Mouse (Mus musculus): Measurements from ENCODE around the gene Cep85l. TPM values are rescaled to one million over a fixed set of nuclear protein-coding genes. Genes with fewer than 3 reads are reported as not detected.

Cep85l gene
- polyA plus RNA-seq, 1 experiment, result not detected

DNA sequence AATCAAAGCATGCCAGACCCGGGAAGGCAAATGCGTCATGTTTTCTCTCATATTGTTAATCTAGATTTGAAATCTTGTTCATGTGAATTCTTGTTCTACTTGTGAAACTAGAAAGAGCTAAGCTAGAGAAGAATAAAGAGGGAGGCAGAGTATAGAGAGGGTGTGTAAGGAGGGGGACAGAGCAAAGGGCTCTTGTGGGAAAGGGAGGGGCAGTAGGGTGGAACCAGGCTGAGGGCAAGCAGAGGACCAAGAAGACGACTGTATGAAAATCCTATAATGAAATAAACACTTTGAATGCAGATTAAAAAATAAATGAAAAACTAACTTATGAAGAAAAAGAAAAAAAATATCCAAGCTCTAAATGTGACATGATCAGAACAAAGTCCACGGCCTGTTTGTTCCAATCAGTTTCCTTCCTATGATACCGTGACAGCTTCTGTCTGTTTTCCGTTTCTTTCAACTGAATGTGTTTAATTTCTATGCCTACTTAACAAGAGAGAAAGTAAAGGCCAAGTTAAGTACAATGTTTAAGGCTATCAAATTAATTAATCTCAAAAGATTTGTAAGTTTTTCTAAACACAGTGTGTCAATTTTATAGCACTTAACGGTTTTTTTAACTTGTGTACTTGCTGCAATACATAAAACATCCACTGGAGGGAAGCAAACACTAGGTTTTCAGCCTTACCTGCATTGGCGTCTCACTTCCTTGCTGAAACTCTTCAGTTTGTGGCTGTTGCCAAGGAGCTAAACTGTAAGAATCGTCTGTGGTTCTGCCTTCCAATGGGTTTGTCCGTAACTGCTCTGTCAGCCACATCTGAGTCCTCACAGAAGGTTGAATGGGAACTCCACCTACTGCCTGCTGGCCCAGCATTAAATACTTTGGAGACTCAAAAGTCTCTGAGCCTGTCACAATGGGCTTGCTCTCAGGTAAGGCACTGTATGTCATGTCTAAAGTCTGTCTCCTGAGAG is 31.7 kb downstream of the Cep85l start:
- no peak overlapping the region for H3K27ac ChIP-seq (ENCODE audit: insufficient read depth, low read depth, low read length)
- WGBS, result 53% methylated on average over 10 of the region's 10 CpGs
- TF ChIP-seq POLR2A (IDR thresholded peaks at IDR 0.05; ENCODE audit: insufficient read depth, low read depth, low read length) (no peak), CTCF (IDR thresholded peaks at IDR 0.05; ENCODE audit: insufficient read depth, low read depth, low read length) (no peak)

GRCm38 (mm10) chr10:53346916-53347315 is 32.8 kb downstream of the Cep85l start:
- H3K4me1 ChIP-seq (ENCODE audit: control insufficient read depth, insufficient read depth, low read length), result no peaks in the 10 kb centered on the region
- H3K27ac ChIP-seq (ENCODE audit: insufficient read depth, low read depth, low read length), result no peak overlapping the region
- TF ChIP-seq POLR2A (IDR thresholded peaks at IDR 0.05; ENCODE audit: insufficient read depth, low read depth, low read length) (no peak), CTCF (IDR thresholded peaks at IDR 0.05; ENCODE audit: insufficient read depth, low read depth, low read length) (no peak)
- no peak overlapping the region for H3K4me3 ChIP-seq (ENCODE audit: insufficient read depth, low read depth, low read length)
- WGBS, result 78% methylated on average over 5 of the region's 5 CpGs

More for the DNA sequence above, 31.7 kb downstream of the Cep85l start:
- Histone ChIP-seq H3K4me1 (ENCODE audit: control insufficient read depth, insufficient read depth, low read length) (no peaks in the 10 kb centered on the region), H3K4me3 (ENCODE audit: insufficient read depth, low read depth, low read length) (no peak overlapping the region)

GRCm38 (mm10) chr10:53346506-53346905 is 33.2 kb downstream of the Cep85l start:
- H3K4me3 ChIP-seq (ENCODE audit: insufficient read depth, low read depth, low read length), result no peak overlapping the region
- no peaks in the 10 kb centered on the region for H3K4me1 ChIP-seq (ENCODE audit: control insufficient read depth, insufficient read depth, low read length)
- 58% methylated on average over 3 of the region's 3 CpGs for WGBS
- TF ChIP-seq POLR2A (IDR thresholded peaks at IDR 0.05; ENCODE audit: insufficient read depth, low read depth, low read length) (no peak), CTCF (IDR thresholded peaks at IDR 0.05; ENCODE audit: insufficient read depth, low read depth, low read length) (no peak)
- no peak overlapping the region for H3K27ac ChIP-seq (ENCODE audit: insufficient read depth, low read depth, low read length)

- WGBS, result 91% methylated on average over 4 of the region's 4 CpGs
- no peak overlapping the region for H3K27ac ChIP-seq (ENCODE audit: insufficient read depth, low read depth, low read length)
Measured at GRCm38 (mm10) chr10:53345508-53345907, 34.2 kb downstream of the Cep85l start.

DNA sequence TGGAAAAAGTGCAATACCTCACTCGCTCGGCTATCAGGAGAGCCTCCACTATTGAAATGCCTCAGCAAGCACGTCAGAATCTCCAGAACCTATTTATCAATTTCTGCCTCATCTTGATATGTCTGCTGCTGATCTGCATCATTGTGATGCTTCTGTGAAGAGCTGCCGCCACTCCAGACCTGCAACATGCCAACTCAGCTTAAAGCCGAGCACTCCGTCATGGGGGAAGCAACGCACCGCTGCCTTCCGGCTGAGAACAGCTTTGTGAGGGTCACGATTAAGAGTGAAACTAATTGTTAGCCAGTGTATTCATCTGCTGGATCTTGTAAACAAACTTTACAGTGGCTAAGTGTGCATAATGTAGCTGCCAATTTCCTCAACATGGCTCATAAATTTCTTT is 35.9 kb downstream of the Cep85l start:
- no peak overlapping the region for H3K4me3 ChIP-seq (ENCODE audit: insufficient read depth, low read depth, low read length)
- H3K4me1 ChIP-seq (ENCODE audit: control insufficient read depth, insufficient read depth, low read length), result no peaks in the 10 kb centered on the region
- TF ChIP-seq CTCF (IDR thresholded peaks at IDR 0.05; ENCODE audit: insufficient read depth, low read depth, low read length) (no peak), POLR2A (IDR thresholded peaks at IDR 0.05; ENCODE audit: insufficient read depth, low read depth, low read length) (no peak)
- 57% methylated on average over 10 of the region's 10 CpGs for WGBS
- no peak overlapping the region for H3K27ac ChIP-seq (ENCODE audit: insufficient read depth, low read depth, low read length)

More at GRCm38 (mm10) chr10:53345508-53345907, 34.2 kb downstream of the Cep85l start:
- no peak for TF ChIP-seq CTCF (IDR thresholded peaks at IDR 0.05; ENCODE audit: insufficient read depth, low read depth, low read length)
- no peak for TF ChIP-seq POLR2A (IDR thresholded peaks at IDR 0.05; ENCODE audit: insufficient read depth, low read depth, low read length)
- Histone ChIP-seq H3K4me3 (ENCODE audit: insufficient read depth, low read depth, low read length) (no peak overlapping the region), H3K4me1 (ENCODE audit: control insufficient read depth, insufficient read depth, low read length) (no peaks in the 10 kb centered on the region)

- Histone ChIP-seq H3K4me1 (ENCODE audit: control insufficient read depth, insufficient read depth, low read length) (no peaks in the 10 kb centered on the region), H3K27ac (ENCODE audit: insufficient read depth, low read depth, low read length) (no peak overlapping the region), H3K4me3 (ENCODE audit: insufficient read depth, low read depth, low read length) (no peak overlapping the region)
- 88% methylated on average over 6 of the region's 6 CpGs for WGBS
- TF ChIP-seq CTCF (IDR thresholded peaks at IDR 0.05; ENCODE audit: insufficient read depth, low read depth, low read length), result no peak
- TF ChIP-seq POLR2A (IDR thresholded peaks at IDR 0.05; ENCODE audit: insufficient read depth, low read depth, low read length), result no peak
Measured at GRCm38 (mm10) chr10:53343384-53343783, 36.4 kb downstream of the Cep85l start.

- TF ChIP-seq CTCF (IDR thresholded peaks at IDR 0.05; ENCODE audit: insufficient read depth, low read depth, low read length) (no peak), POLR2A (IDR thresholded peaks at IDR 0.05; ENCODE audit: insufficient read depth, low read depth, low read length) (no peak)
- H3K27ac ChIP-seq (ENCODE audit: insufficient read depth, low read depth, low read length), result no peak overlapping the region
- no peaks in the 10 kb centered on the region for H3K4me1 ChIP-seq (ENCODE audit: control insufficient read depth, insufficient read depth, low read length)
- WGBS, result 93% methylated on average over 9 of the region's 9 CpGs
- H3K4me3 ChIP-seq (ENCODE audit: insufficient read depth, low read depth, low read length), result no peak overlapping the region
Measured at GRCm38 (mm10) chr10:53342166-53342728, 37.5 kb downstream of the Cep85l start.

- no peak overlapping the region for H3K27ac ChIP-seq (ENCODE audit: insufficient read depth, low read depth, low read length)
- no peaks in the 10 kb centered on the region for H3K4me1 ChIP-seq (ENCODE audit: control insufficient read depth, insufficient read depth, low read length)
- no peak overlapping the region for H3K4me3 ChIP-seq (ENCODE audit: insufficient read depth, low read depth, low read length)
- no peak for TF ChIP-seq CTCF (IDR thresholded peaks at IDR 0.05; ENCODE audit: insufficient read depth, low read depth, low read length)
- TF ChIP-seq POLR2A (IDR thresholded peaks at IDR 0.05; ENCODE audit: insufficient read depth, low read depth, low read length), result no peak
- 80% methylated on average over 7 of the region's 7 CpGs for WGBS
Measured at GRCm38 (mm10) chr10:53341288-53341965, 38.3 kb downstream of the Cep85l start.
